In genomic region chr17:35358763-35359469, GRCm38 (mm10) we compare ENCODE assay signal across 9 mouse cellular contexts. TPM values are rescaled to one million over a fixed set of nuclear protein-coding genes. Genes with fewer than 3 reads are reported as not detected.
DNase-seq lines count a peak whose midpoint lies in the region; ATAC-seq and TF ChIP-seq lines count a peak whose summit lies in the region.
"Had no signal": no experiment of that assay in that cellular context is flagged by ENCODE, and none has a peak within 500 bp of the region (broad histone marks: within the 10 kb centered on the region; RNA-seq: fewer than 3 reads in every experiment).

No protein-coding gene starts in this region.

- peak overlapping the region; percentile 34; the same call in 1 of the 2 replicates for H3K9ac ChIP-seq in liver, adult 2 months (ENCODE audit: low read depth, low read length)
- H3K9ac ChIP-seq in embryonic facial prominence, embryonic 14.5 days (ENCODE audit: low read depth, low read length), result peak overlapping the region; percentile 50
- peak overlapping the region; percentile 39 for H3K9ac ChIP-seq in intestine, embryonic 15.5 days
- H3K9ac ChIP-seq in neural tube, embryonic 13.5 days, result peak overlapping the region; percentile 62

- 17% methylated on average over 38 of the region's 38 CpGs for WGBS in liver, adult 2 months
- 13% methylated on average over 27 of the region's 38 CpGs for WGBS in embryonic facial prominence, embryonic 14.5 days
- WGBS in intestine, embryonic 15.5 days, result 10% methylated on average over 38 of the region's 38 CpGs
- 9% methylated on average over 37 of the region's 38 CpGs for WGBS in neural tube, embryonic 13.5 days

- peak overlapping the region; percentile 57; the same call in 1 of the 2 replicates for H3K4me3 ChIP-seq in liver, adult 2 months (ENCODE audit: insufficient read depth, low read depth, low read length)
- peak overlapping the region; percentile 40 for H3K4me3 ChIP-seq in embryonic facial prominence, embryonic 14.5 days (ENCODE audit: low read depth, low read length)
- H3K4me3 ChIP-seq in intestine, embryonic 15.5 days (replicated peaks), result peak overlapping the region; percentile 41
- H3K4me3 ChIP-seq in neural tube, embryonic 13.5 days, result peak overlapping the region; percentile 34
- H3K4me3 ChIP-seq: erythroblast, embryonic 14.5 days had no signal

- TF ChIP-seq CTCF in liver, adult 2 months (IDR thresholded peaks at IDR 0.05; ENCODE audit: low read depth, low read length), result no peak

- no peak for TF ChIP-seq POLR2A in liver, adult 2 months (IDR thresholded peaks at IDR 0.05; ENCODE audit: extremely low read depth, insufficient read depth, low read length)

- DNase-seq in liver, adult 2 months (ENCODE audit: extremely low read depth, low read depth, low spot score), result no peak
- no peak for DNase-seq in liver
- no peak for DNase-seq in embryonic facial prominence, embryonic 14.5 days (ENCODE audit: low spot score)
- no peak for DNase-seq in spleen, postnatal 36 days (ENCODE audit: low spot score in 2 of 2)
- DNase-seq in left cerebral cortex, adult 18-20 months (ENCODE audit: low spot score in 2 of 2), result no peak
- no peak for DNase-seq in right cerebral cortex, postnatal 10 days (ENCODE audit: low spot score in 2 of 2)

- H3K27me3 ChIP-seq in liver, adult 2 months (ENCODE audit: control insufficient read depth, insufficient read depth, low read length), result no peaks in the 10 kb centered on the region
- H3K27me3 ChIP-seq in embryonic facial prominence, embryonic 14.5 days (replicated peaks; ENCODE audit: control insufficient read depth, insufficient read depth, low read length), result peaks cover 11% of the 10 kb centered on the region
- no peaks in the 10 kb centered on the region; the same call in 1 of the 2 replicates for H3K27me3 ChIP-seq in intestine, embryonic 15.5 days (replicated peaks)
- peaks cover 31% of the 10 kb centered on the region for H3K27me3 ChIP-seq in neural tube, embryonic 13.5 days

- H3K36me3 ChIP-seq in liver, adult 2 months (ENCODE audit: control insufficient read depth, insufficient read depth, low read length), result no peaks in the 10 kb centered on the region
- no peaks in the 10 kb centered on the region for H3K36me3 ChIP-seq in embryonic facial prominence, embryonic 14.5 days (ENCODE audit: control insufficient read depth, insufficient read depth, low read length)
- H3K36me3 ChIP-seq in intestine, embryonic 15.5 days, result no peaks in the 10 kb centered on the region
- no peaks in the 10 kb centered on the region for H3K36me3 ChIP-seq in neural tube, embryonic 13.5 days

- H3K27ac ChIP-seq in liver, adult 2 months (replicated peaks; ENCODE audit: insufficient read depth, low read depth, low read length), result no peak overlapping the region
- H3K27ac ChIP-seq in embryonic facial prominence, embryonic 14.5 days (replicated peaks; ENCODE audit: low read depth, low read length), result no peak overlapping the region
- H3K27ac ChIP-seq in intestine, embryonic 15.5 days, result no peak overlapping the region
- H3K27ac ChIP-seq in neural tube, embryonic 13.5 days (replicated peaks), result no peak overlapping the region

- ATAC-seq in embryonic facial prominence, embryonic 14.5 days (ENCODE audit: low read depth), result no peak
- 0 out of 2 replicates have a peak, but pooled peaks have one; percentile 28 for ATAC-seq in intestine, embryonic 15.5 days
- ATAC-seq in neural tube, embryonic 13.5 days (ENCODE audit: low read depth), result no peak

- peak overlapping the region; percentile 61 for H3K4me2 ChIP-seq in embryonic facial prominence, embryonic 14.5 days (ENCODE audit: low read depth, low read length)
- peak overlapping the region; percentile 89 for H3K4me2 ChIP-seq in intestine, embryonic 15.5 days (replicated peaks)
- H3K4me2 ChIP-seq in neural tube, embryonic 13.5 days, result peak overlapping the region; percentile 62

- peaks cover 5% of the 10 kb centered on the region; the same call in 1 of the 2 replicates for H3K9me3 ChIP-seq in embryonic facial prominence, embryonic 14.5 days (ENCODE audit: control insufficient read depth, low read length)
- H3K9me3 ChIP-seq in intestine, embryonic 15.5 days, result no peaks in the 10 kb centered on the region
- H3K9me3 ChIP-seq in neural tube, embryonic 13.5 days, result peaks cover 6% of the 10 kb centered on the region; the same call in 1 of the 2 replicates

- no peaks in the 10 kb centered on the region for H3K4me1 ChIP-seq in liver, adult 2 months (ENCODE audit: control insufficient read depth, insufficient read depth, low read length)
- H3K4me1 ChIP-seq in embryonic facial prominence, embryonic 14.5 days (ENCODE audit: control insufficient read depth, insufficient read depth, low read length), result peaks cover 7% of the 10 kb centered on the region; the same call in 1 of the 2 replicates
- peaks cover 11% of the 10 kb centered on the region for H3K4me1 ChIP-seq in intestine, embryonic 15.5 days (replicated peaks)
- peaks cover 9% of the 10 kb centered on the region for H3K4me1 ChIP-seq in neural tube, embryonic 13.5 days (replicated peaks)

- H3K79me2 ChIP-seq in liver, adult 2 months (ENCODE audit: control insufficient read depth, insufficient read depth, low read length), result no peaks in the 10 kb centered on the region

RNA-seq across cellular contexts. Expression of gene H2-Q2, which starts 16.9 kb away (rescaled TPM):
- total RNA-seq in liver, adult 2 months (2014; rRNA removed), result 0.81 and 1.2 TPM in 2 replicates
- 0.37 and 0.75 TPM in 2 replicates for polyA plus RNA-seq in liver, adult 2 months (2012; rRNA removed)
- polyA plus RNA-seq in embryonic facial prominence, embryonic 14.5 days (2014; fragmentation: Nextera tagmentation; extraction: Ambion mirVana), result 0.22 and 0.62 TPM in 2 replicates
- polyA plus RNA-seq in intestine, embryonic 15.5 days (2015; fragmentation: Nextera tagmentation; extraction: Ambion mirVana), result 84.5 and 93.5 TPM in 2 replicates
- polyA plus RNA-seq in neural tube, embryonic 13.5 days (2015; fragmentation: Nextera tagmentation; extraction: Ambion mirVana), result 0.50 and 0.60 TPM in 2 replicates
- total RNA-seq in left cerebral cortex, adult 18-20 months (2021), result under 1 TPM; 0.44 to 0.82 TPM
- polyA plus RNA-seq: erythroblast, embryonic 14.5 days had no signal

RNA-seq across cellular contexts. Expression of gene H2-Q4, which starts 20.5 kb away (rescaled TPM):
- total RNA-seq in liver, adult 2 months (2014; rRNA removed), result 31.5 and 32.7 TPM in 2 replicates
- 36.2 and 61.8 TPM in 2 replicates for polyA plus RNA-seq in liver, adult 2 months (2012; rRNA removed)
- 1.3 and 2.0 TPM in 2 replicates for polyA plus RNA-seq in embryonic facial prominence, embryonic 14.5 days (2014; fragmentation: Nextera tagmentation; extraction: Ambion mirVana)
- 5.5 and 6.4 TPM in 2 replicates for polyA plus RNA-seq in intestine, embryonic 15.5 days (2015; fragmentation: Nextera tagmentation; extraction: Ambion mirVana)
- polyA plus RNA-seq in neural tube, embryonic 13.5 days (2015; fragmentation: Nextera tagmentation; extraction: Ambion mirVana), result 1.0 and 1.4 TPM in 2 replicates
- total RNA-seq in left cerebral cortex, adult 18-20 months (2021), result 1 to 10 TPM; 2.9 to 4.1 TPM

RNA-seq across cellular contexts. Expression of gene H2-Q1, which starts 38.7 kb away (rescaled TPM):
- 9.1 and 11.1 TPM in 2 replicates for total RNA-seq in liver, adult 2 months (2014; rRNA removed)
- 4.4 and 5.5 TPM in 2 replicates for polyA plus RNA-seq in liver, adult 2 months (2012; rRNA removed)
- polyA plus RNA-seq in embryonic facial prominence, embryonic 14.5 days (2014; fragmentation: Nextera tagmentation; extraction: Ambion mirVana), result 0.25 TPM in 1 of 2 replicates, not detected in the other
- polyA plus RNA-seq in intestine, embryonic 15.5 days (2015; fragmentation: Nextera tagmentation; extraction: Ambion mirVana), result 4.9 and 6.2 TPM in 2 replicates
- 0.22 TPM in 1 of 2 replicates, not detected in the other for polyA plus RNA-seq in neural tube, embryonic 13.5 days (2015; fragmentation: Nextera tagmentation; extraction: Ambion mirVana)
- total RNA-seq in left cerebral cortex, adult 18-20 months (2021), result 1 to 10 TPM in 1 of 2 experiments, under 1 TPM in 1; 0.79 to 1.2 TPM
- polyA plus RNA-seq: erythroblast, embryonic 14.5 days had no signal

Comparison
In these comparisons a context has a peak if more than half of its experiments do, and no peak if none do; other contexts are left out.
1. RNA of gene H2-Q2, which starts 16.9 kb away (polyA plus RNA-seq): 84.5 to 93.5 TPM in intestine, embryonic 15.5 days; 0.37 to 0.75 TPM in liver, adult 2 months, 0.50 to 0.60 TPM in neural tube, embryonic 13.5 days and 0.22 to 0.62 TPM in embryonic facial prominence, embryonic 14.5 days; every median in the first group is over 10 times any median in the second.
2. Peak in every context shown above with its lines, with median percentiles within 50 percentile points of each other: H3K4me3 ChIP-seq, H3K9ac ChIP-seq and H3K4me2 ChIP-seq.